Mouse (Mus musculus) E14TG2a.4 (cell line): ENCODE results near the gene Acss2.

Source experiments
- CTCF ChIP-seq: conservative IDR thresholded peaks from 2 replicates; pipeline ENCODE4 v1.5.1; 2014; ENCODE audit warnings: low read length
- POU5F1 ChIP-seq: IDR thresholded peaks from 2 replicates; pipeline ENCODE4 v1.6.1; 2014; ENCODE audit warnings: low read length, borderline replicate concordance

DNA sequence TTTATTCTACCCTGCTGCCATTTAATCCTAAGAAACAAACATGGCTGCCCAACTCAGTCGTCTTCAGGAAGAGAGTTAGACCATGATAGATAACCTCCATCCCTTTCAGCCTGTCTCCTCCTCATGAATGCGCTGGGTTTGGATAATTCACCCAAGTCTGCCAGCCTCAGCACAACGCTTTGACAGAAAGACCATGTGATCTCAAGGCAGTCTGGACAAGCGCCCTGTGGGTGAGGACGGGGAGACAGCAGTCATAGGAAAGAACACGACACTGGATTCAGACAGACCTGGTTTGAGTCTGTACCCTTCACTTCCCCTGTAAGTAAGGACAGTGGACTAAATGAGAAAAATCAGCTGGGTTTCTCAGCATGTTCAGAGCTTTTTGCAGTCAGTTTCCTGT is 71.8 kb downstream of the Acss2 start:
- TF ChIP-seq CTCF: no peak
- TF ChIP-seq POU5F1: no peak
